Mouse (Mus musculus) kidney, adult 18-20 months (tissue): ENCODE measurements around the gene Aprt.
"Not testable (repeated sequence)": the region's sequence is repeated elsewhere in the genome, so short reads cannot be mapped to it uniquely, and the experiment has no call there.

Experiments used
- DNase-seq: peaks from one replicate; pipeline ENCODE4 v3.0.0; 2021

Gene Aprt

GRCm38 (mm10) chr8:122585411-122585891, 8.7 kb upstream of the Aprt start:
- DNase-seq = no peak

- DNase-seq = no peak
Observed at GRCm38 (mm10) chr8:122584981-122585380, 8.3 kb upstream of the Aprt start.

- DNase-seq = no peak
Observed at GRCm38 (mm10) chr8:122580926-122581325, 4.2 kb upstream of the Aprt start.

GRCm38 (mm10) chr8:122579196-122579595, 2.5 kb upstream of the Aprt start:
- DNase-seq = no peak

GRCm38 (mm10) chr8:122577116-122577515, 407 bp upstream of the Aprt start:
- DNase-seq = no peak

GRCm38 (mm10) chr8:122575735-122576647, 718 bp downstream of the Aprt start:
- DNase-seq = peak; percentile 18

- DNase-seq = no peak
Observed at GRCm38 (mm10) chr8:122575286-122575685, 1.4 kb downstream of the Aprt start.

GRCm38 (mm10) chr8:122574667-122575251, 1.9 kb downstream of the Aprt start:
- peak; percentile 34 for DNase-seq

- DNase-seq = no peak
Observed at GRCm38 (mm10) chr8:122574264-122574663, 2.4 kb downstream of the Aprt start.

- DNase-seq = no peak
Observed at GRCm38 (mm10) chr8:122573577-122573976, 3.1 kb downstream of the Aprt start.

- DNase-seq = not testable (repeated sequence)
Observed at GRCm38 (mm10) chr8:122573176-122573575, 3.5 kb downstream of the Aprt start.

- peak; percentile 37 for DNase-seq
Observed at GRCm38 (mm10) chr8:122572751-122573150, 4.0 kb downstream of the Aprt start.

- no peak for DNase-seq
Observed at GRCm38 (mm10) chr8:122571750-122572267, 4.9 kb downstream of the Aprt start.

- DNase-seq = no peak
Observed at GRCm38 (mm10) chr8:122571153-122571552, 5.6 kb downstream of the Aprt start.

- DNase-seq = no peak
Observed at GRCm38 (mm10) chr8:122569996-122570395, 6.7 kb downstream of the Aprt start.

GRCm38 (mm10) chr8:122569329-122569728, 7.4 kb downstream of the Aprt start:
- DNase-seq = no peak

- DNase-seq = no peak
Observed at GRCm38 (mm10) chr8:122568881-122569309, 7.8 kb downstream of the Aprt start.

- no peak for DNase-seq
Observed at GRCm38 (mm10) chr8:122568109-122568504, 8.6 kb downstream of the Aprt start.

GRCm38 (mm10) chr8:122567361-122568108, 9.2 kb downstream of the Aprt start, which contains the start of gene Cdt1:
Cdt1 (plus strand) TSS chr8:122568015.
- DNase-seq = peak; percentile 95

- DNase-seq = no peak
Observed at GRCm38 (mm10) chr8:122566766-122567165, 9.9 kb downstream of the Aprt start.

GRCm38 (mm10) chr8:122564363-122565352, 12.1 kb downstream of the Aprt start:
- no peak for DNase-seq

GRCm38 (mm10) chr8:122561199-122561598, 15.5 kb downstream of the Aprt start:
- DNase-seq = no peak
